Mouse (Mus musculus): ENCODE data around the gene AI464131.

GRCm38 (mm10) chr4:41513309-41513708, 10.4 kb upstream of the AI464131 start:
- TF ChIP-seq CTCF (IDR thresholded peaks at IDR 0.05; ENCODE audit: low read depth, low read length) = no peak
- TF ChIP-seq POLR2A (IDR thresholded peaks at IDR 0.05; ENCODE audit: extremely low read depth, insufficient read depth, low read length) = no peak

Data from liver, adult 2 months (tissue).